Mouse (Mus musculus): ENCODE results near the gene Esp36.
"Not testable (repeated sequence)": the region's sequence is repeated elsewhere in the genome, so short reads cannot be mapped to it uniquely, and the experiment has no call there.

The Esp36 gene

GRCm38 (mm10) chr17:38420085-38420484 is at the start of gene Esp36:
Gene Esp36, minus strand, starts transcription at chr17:38420185.
- DNase-seq (ENCODE audit: low read depth, low spot score): no peak

- DNase-seq (ENCODE audit: low read depth, low spot score): not testable (repeated sequence)
These were observed 36.2 kb upstream of the Esp36 start for GRCm38 (mm10) chr17:38456206-38456605.

- no peak for DNase-seq (ENCODE audit: low read depth, low spot score)
These were observed 30.7 kb upstream of the Esp36 start for GRCm38 (mm10) chr17:38450688-38451087.

GRCm38 (mm10) chr17:38406135-38406534 is 13.8 kb downstream of the Esp36 start:
- DNase-seq (ENCODE audit: low read depth, low spot score): no peak

GRCm38 (mm10) chr17:38391821-38392220 is 28.2 kb downstream of the Esp36 start:
- no peak for DNase-seq (ENCODE audit: low read depth, low spot score)

Measured in embryo, embryonic 11.5 days (tissue).